Mouse (Mus musculus): ENCODE results near the gene Foxn1.
A peak's percentile ranks its signal among the peaks of the same experiment; 100 is the strongest.

The Foxn1 gene

DNA sequence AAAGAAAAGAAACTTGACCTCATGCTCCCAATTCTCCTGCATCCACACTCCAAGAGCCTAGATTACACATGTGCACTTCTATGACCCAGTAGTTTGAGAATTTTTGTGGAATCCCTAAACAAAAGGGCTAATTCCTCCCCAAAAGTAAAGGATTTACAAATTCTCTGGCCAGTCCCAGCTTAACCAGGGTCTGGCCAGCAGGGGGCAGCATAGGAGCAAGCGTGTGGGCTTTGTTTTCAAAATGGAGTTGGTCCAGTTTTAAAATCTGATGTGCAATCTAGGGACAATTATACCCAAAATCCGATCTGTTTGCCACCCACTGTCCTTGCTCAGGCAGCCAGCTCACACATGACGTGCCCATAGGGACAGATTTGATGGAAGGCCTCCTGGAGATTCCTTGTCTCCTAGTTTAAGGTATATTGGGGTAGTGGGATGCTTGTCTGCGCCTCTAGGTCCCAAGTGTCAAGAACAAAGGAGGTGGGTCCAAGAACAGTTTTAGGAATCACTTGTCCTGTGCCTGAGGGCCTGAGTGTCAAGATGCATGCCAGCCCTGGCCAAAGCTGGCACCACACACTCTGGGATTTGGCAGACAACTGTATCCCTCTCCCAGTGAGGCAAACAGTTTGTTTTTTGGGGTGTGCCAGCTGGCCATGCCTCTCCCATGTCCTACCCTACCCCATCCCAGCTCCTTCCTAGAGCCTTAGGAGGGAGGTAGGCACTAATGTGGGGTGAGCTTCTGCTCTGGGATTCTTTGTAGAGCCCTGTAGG is 30.7 kb downstream of the Foxn1 start:
- DNase-seq = peak in 1 of 2 experiments; percentile 57

GRCm38 (mm10) chr11:78354905-78355304 is 31.5 kb downstream of the Foxn1 start:
- DNase-seq = no peak

GRCm38 (mm10) chr11:78353081-78353480 is 33.3 kb downstream of the Foxn1 start:
- DNase-seq = no peak

DNA sequence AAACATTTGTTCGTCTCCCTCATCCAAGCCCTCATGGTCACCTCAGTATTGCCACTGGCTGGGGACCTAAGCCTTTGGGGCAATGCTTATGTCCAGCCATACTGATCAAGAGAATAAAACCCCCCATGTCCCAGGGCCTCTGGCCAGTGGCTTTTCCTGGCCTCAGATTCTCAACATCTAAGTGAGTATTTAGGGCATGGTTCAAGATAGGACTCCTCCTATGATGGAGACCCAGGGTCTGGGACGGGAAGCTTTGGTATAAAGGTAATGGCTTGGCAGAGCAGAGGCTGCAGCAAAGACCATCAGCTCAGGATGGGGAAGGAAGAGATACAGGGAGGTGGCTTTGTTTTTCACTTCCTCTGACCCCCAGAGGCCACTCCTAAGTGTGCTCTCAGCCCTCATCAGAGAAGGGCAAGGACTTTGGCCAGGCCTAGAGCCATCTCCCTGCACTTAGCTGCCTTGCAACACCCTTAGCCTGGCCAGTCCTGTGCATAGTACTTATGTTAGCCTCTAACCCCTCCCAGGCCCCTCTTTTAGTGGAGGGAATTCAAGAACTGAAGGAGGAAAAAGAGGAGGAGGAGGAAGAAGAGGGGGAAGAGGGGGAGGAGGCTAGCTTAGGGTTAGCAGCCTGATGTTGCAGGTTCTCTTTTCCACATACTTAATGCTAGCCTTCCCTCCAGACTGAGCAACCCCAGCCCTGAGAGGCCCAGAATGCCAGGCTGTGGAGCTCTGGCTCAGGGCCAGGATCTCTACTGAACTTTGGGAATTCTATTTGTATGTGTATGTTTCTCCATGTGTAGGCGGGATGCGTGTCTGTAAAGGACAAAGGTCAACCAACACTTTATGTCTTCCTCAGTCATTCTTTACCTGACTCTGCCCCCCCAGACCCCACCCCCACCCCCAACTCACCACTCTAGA is 36.7 kb downstream of the Foxn1 start:
- DNase-seq = no peak

GRCm38 (mm10) chr11:78348474-78348873 is 37.9 kb downstream of the Foxn1 start:
- no peak for DNase-seq

GRCm38 (mm10) chr11:78347908-78348307 is 38.5 kb downstream of the Foxn1 start:
- no peak for DNase-seq

GRCm38 (mm10) chr11:78347070-78347754 is 39.1 kb downstream of the Foxn1 start:
- peak; percentile 51 to 84 for DNase-seq

GRCm38 (mm10) chr11:78346326-78347069 is 39.9 kb downstream of the Foxn1 start:
- no peak for DNase-seq

DNA sequence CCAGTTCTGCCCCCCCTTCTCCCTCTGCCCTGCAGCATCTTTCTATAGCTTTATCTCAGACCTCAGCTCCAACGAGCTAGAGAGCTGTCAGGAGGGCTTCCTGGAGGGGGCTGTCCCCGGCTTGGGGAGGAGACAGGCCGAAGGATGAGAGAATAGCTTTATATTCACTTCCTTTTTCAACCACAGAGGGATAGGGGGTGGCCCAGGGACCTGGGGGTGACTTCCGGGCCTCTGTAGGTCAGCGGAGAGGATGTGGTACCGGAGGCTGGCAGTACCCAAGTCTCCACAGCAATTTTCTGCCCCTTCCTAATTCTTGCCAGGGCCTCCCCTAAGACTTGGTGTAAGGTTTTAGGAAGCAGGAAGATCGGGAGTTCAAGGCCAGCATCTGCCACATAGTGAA is 40.6 kb downstream of the Foxn1 start:
- no peak for DNase-seq

- peak in 1 of 2 experiments; percentile 23 for DNase-seq
Observed at GRCm38 (mm10) chr11:78344890-78345715, 41.3 kb downstream of the Foxn1 start.

DNA sequence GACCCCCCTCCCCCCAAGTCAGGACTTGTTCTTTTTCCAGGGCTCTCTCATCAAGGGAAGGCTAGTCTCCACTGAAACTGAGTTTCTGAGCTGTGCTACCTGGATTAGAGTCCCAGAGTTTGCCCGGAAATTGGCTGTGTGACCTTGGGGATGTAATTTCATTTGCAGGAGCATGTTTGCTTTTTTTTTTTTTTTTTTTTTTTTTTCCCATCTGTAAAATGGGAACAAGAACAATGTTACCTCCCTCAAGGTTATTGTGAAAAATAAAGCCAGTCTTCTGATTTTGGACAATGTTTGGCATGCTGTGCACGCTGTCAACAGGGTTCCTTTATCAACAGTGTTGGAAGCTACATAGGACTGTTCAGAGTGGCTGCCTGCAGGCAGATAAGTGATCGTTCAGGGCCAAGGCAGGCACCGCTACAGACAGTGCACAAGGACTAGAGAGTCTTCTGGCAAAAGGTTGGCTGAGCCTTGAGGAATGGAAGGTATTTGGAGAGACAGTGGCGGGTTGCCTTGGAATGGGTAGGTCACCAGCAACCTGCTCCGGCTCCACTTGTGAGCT is 41.9 kb downstream of the Foxn1 start:
- no peak for DNase-seq

GRCm38 (mm10) chr11:78343381-78344327 is 42.7 kb downstream of the Foxn1 start, which contains the start of gene Unc119:
TSS of gene Unc119 (plus strand) at chr11:78343482.
- DNase-seq = peak; percentile 74 to 77

DNA sequence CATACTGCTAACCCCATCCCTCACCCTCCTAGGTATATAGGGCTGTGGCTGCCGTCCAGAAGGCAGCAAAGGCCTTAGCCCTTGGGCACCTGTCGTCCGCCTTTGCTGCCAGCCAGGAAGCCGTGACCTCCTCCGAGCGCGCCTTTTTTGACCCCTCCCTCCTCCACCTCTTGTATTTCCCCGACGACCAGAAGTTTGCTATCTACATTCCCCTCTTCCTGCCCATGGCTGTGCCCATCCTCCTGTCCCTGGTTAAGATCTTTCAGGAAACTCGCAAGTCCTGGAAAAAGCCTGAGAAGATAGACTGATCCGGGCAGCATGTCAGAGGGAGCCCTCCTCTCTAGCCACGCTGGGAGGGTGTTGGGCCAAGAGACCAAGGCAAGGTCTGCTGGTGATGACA is 44.7 kb downstream of the Foxn1 start:
- DNase-seq = no peak

- no peak for DNase-seq
Observed at GRCm38 (mm10) chr11:78337040-78337439, 49.3 kb downstream of the Foxn1 start.

DNA sequence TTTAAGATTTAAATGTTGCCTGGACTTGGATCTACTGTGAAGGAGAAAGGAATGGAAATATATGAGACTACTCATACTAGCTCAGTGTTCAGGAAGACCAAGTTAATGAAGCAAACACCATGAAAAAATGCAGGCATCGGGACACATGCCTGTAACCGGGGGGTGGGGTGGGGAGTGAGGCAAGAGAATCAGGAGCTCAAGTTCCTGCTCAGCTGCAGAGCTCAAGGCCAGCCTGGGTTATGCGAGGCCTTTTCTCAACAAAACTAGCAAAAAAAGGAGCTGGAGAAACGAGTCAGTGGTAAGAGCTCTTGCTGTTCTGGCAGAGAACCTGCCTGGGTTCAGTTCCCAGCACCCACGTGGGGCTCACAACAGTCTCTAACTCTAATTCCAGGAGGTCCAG is 52.4 kb downstream of the Foxn1 start:
- DNase-seq = no peak

DNA sequence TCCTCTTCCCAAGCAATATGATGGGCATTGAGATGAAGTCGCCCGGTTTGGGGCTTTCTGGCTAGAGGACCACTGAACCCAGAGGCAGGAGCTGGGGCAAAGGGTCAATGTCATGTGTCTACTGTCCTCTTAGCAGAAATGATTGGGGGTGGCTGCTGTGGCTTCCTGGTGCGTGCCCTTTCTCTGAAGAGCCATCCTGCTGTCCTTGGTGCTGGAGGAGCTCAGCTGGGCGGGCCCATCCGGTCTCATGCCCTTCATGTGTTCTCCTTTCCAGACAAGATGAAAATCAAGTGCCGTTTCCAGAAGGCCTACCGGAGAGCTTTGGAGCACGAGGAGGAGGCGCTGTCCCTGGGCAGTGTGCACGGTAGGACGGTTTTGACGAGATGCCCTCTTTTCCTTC is 53.7 kb downstream of the Foxn1 start:
- DNase-seq = no peak

GRCm38 (mm10) chr11:78328512-78329056 is 57.8 kb downstream of the Foxn1 start:
- DNase-seq = no peak

DNA sequence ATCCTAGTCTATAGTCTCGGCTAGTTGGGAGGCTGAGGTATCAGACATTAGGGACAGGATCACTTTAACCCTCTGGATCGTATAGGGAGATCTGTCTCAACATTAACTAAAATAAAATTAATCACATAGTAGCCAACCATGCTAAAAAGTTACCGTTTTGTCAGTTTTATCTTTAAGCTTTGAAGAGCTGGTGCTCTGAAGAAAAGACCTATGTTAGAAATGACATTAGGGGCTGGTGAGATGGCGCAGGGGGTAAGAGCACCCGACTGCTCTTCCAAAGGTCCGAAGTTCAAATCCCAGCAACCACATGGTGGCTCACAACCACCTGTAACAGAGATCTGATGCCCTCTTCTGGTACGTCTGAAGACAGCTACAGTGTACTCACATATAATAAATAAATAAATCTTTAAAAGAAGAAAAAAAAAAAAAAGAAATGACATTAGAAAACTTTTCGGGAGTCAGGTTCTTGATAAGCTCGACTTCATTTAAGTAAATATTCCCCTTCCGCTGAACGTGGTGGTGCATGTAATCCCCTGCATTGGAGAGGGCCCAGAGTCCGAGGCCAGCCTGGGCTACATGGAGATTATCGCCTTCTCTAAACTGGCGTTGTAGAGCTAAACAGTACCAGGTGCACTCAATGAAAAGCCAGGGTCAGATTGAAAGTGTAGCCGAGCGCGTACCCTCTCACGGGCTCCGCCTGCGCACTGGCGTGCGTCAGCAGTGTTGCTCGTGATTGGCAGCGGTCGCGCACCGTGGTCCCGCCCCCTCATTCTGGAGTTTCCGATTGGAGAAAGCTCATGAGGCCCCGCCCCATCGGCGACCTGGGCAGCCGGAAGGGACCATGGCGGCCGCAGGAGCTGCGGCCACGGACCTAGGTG is 58.5 kb downstream of the Foxn1 start, which contains the start of gene Pigs:
Gene Pigs, plus strand, starts transcription at position 782 of the 878 bp plus-strand sequence.
- peak; percentile 97 to 99 for DNase-seq

DNA sequence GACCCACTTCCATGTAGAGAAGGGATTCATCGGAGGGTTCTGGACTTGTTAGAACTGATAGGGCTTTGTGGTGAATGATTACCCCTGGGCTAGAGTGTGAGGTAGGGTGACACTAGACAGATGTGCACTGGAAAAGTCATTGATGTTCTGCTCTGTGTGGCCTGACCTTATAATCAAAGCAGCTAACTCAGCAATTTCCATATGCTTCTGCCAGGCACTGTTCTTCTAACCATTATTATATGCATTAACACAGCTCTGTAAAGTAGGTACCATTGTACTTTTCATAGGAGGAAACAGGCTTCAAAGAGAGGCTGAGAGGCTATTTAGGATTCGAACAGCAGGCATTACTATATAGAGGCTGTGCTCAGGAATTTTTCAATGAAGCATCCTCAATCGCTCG is 59.1 kb downstream of the Foxn1 start:
- DNase-seq = no peak
